Mouse (Mus musculus) kidney, postnatal 36 days (tissue): ENCODE measurements around the gene Gcn1l1.
"Not testable (repeated sequence)": the region's sequence is repeated elsewhere in the genome, so short reads cannot be mapped to it uniquely, and the experiment has no call there.

Source experiments
- DNase-seq, 2 experiments: peaks; one replicate each; pipeline ENCODE4 v3.0.0; 2021 to 2022; ENCODE audit warnings: mixed read lengths in 2 of 2

Gene Gcn1l1

GRCm38 (mm10) chr5:115564737-115565393 lies at the start of gene Gcn1l1:
TSS of gene Gcn1l1 (plus strand) at chr5:115565254.
- peak; percentile 77 to 91 for DNase-seq

DNA sequence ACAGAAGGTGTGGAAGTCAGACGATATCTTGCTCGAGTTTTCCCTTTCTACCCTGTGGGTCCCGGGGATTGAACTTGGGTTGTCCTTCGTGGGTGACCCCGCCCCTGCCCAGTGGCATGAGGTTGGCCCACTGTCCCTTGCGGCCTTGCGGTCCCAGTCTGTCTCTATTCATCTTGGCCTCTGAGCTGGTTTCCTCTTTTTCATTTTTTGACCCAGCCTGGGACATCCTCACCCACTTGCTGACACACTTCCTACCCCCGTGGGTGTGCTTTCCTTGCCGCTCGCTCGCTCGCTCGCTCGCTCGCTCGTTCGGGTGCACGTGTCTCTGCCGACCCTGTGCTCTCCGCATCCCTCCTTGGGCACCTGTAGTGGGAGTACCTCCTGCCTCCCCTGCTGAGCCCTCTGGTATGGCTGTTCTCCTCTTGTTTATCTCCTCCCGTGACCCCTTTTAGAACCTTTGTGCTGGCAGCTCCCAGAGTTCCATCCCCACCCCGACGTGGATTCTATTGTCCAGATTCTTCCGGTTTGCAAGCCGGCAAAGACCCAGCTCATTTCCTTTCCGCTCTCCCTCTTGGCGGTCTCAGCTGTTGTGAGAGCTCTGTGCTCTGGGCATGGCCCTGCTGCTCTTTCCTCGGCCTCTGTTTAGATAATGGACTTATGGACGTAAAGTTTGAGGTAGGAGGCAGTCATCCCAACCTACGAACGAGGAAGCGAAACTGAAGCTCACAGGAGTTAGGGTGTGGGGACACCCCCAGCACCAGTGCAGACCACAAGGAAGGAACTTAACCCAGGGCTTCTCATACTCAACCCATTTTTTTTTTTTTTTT lies 48.8 kb upstream of the Gcn1l1 start:
- peak in 1 of 2 experiments; percentile 73 for DNase-seq

- DNase-seq: no peak
Measured at GRCm38 (mm10) chr5:115516908-115517307, 48.1 kb upstream of the Gcn1l1 start.

DNA sequence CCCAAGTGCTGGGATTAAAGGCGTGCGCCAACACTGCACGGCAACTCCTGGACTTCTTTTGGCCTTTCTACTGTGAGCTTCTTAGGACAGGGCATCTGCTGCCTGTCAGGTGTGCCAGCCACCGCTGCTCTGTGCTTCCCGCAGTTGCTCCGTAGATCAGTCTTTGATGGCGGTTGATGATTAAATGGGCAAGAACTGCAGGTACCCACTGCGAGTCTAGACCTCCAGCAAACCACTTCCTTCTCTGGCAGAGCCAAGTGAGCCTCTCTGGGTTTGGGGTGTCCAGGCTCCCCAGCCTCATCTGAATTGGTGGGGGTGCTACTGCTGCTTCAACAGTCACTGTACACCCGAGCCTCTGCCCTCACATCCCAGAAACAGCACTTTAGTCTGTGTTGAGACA lies 47.6 kb upstream of the Gcn1l1 start:
- DNase-seq: peak in 1 of 2 experiments; percentile 42

- not testable (repeated sequence) for DNase-seq
Measured at GRCm38 (mm10) chr5:115518214-115518613, 46.8 kb upstream of the Gcn1l1 start.

GRCm38 (mm10) chr5:115520325-115520869 lies 44.7 kb upstream of the Gcn1l1 start:
- DNase-seq: peak; percentile 71 to 85

DNA sequence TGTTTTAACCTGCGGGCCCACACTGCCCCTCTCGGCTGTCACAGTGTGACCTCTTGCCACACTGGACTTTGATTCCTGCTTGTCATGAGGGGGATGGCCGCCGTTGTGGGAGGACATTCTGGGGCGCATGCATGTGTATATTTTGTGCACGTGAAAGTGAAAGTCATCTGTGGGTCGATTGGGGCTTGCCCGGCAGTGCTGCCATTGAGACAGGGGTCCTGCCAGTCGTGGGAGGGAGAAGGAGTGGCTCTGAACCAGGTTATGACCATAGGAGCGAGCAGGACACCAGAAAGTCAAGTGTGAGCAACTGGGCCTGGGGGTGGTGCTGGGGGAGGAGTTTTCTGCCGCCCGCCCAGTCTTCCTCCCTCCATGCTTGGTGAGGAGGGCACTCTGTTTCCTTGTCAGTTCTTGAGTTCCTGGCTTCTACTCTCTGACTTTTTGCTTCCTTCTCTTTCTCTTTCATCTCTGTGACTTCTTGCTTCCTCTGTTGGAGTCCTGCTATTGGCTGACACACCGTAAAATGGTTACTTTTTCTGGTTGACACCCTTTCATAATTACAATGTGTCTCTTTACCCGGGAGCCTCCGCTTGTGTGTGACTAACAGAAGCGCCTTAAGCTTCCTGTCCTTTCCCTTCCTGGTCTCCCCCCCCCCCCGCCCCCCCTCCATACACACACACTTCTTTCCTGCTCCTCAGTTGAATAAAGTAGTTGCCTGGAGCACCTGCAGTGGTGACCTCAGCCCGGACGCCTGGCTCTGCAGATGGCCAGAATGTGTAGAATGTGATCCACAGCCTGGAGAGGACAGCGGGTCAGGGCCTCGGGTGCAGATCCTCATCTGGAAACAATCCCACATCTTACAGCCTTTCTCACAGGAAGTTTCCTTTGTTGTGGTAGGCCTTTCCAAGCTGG lies 43.2 kb upstream of the Gcn1l1 start:
- DNase-seq: peak; percentile 82 to 84

DNA sequence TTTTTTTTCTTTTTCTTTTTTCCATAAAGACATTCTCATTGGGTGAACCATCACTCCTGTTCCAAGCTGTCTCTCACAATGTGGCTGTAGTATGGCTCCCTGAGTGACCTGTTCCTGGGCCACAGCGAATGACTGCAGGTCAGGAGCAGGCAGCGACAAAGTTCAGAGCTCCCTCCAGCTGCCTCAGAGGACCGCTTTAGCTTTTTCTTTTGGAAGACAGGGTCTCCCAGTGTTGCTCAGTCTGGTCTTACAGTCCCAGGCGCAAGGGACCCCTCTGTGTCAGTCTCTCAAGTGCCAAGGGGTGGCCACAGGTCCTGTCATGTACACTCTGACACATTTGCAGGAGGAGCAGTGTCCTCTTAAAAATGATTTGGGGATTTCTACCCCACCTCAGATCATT lies 42.5 kb upstream of the Gcn1l1 start:
- DNase-seq: no peak

- DNase-seq: peak; percentile 64 to 81
Measured at GRCm38 (mm10) chr5:115522981-115523499, 42.0 kb upstream of the Gcn1l1 start.

DNA sequence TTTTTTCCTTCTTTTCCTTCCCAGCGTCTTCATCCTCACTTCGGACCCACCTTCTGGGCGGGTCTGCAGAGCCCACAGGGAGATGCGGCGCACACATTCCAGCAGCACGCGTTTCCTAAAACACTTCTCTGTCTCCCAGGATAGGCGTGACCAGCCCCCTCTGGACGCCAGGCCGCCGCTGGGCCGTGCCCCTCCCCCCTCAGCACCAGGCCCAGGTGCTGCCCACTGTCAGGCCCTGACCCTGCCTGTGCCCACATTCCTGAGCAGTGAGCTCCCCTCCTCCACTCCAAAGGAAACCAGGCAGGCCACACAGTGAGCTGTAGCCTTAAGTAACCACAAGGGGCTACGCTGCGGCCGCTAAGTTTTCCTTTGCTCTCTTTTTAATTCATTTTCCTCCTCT lies 41.1 kb upstream of the Gcn1l1 start:
- peak; percentile 81 to 82 for DNase-seq

- no peak for DNase-seq
Measured at GRCm38 (mm10) chr5:115524471-115524870, 40.6 kb upstream of the Gcn1l1 start.

- DNase-seq: peak in 1 of 2 experiments; percentile 30
Measured at GRCm38 (mm10) chr5:115525416-115525815, 39.6 kb upstream of the Gcn1l1 start.

- DNase-seq: peak; percentile 64 to 65
Measured at GRCm38 (mm10) chr5:115525943-115526342, 39.1 kb upstream of the Gcn1l1 start.

- DNase-seq: no peak
Measured at GRCm38 (mm10) chr5:115526456-115527202, 38.4 kb upstream of the Gcn1l1 start.

DNA sequence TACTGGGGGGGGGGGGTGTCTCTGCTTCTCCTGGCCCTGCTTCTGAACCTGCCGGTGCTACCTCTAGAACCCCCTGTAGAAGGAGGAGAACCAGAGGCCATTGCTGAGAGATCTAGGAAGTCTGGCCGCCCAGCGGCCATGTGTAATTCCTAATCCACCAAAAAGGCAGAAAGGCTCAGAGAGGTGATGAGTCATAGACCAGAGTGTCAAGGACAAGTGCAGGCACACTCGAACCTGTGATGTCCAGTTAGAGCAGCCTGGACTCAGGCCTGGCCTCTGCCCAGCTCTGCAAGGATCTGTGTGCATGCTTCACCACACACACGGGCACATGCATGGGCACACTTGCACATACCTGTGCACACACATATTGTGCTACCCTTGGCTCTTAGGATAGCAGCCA lies 36.9 kb upstream of the Gcn1l1 start:
- no peak for DNase-seq

GRCm38 (mm10) chr5:115529364-115529741 lies 35.7 kb upstream of the Gcn1l1 start:
- DNase-seq: no peak

GRCm38 (mm10) chr5:115529742-115530446 lies 35.2 kb upstream of the Gcn1l1 start:
- peak in 1 of 2 experiments; percentile 72 for DNase-seq

DNA sequence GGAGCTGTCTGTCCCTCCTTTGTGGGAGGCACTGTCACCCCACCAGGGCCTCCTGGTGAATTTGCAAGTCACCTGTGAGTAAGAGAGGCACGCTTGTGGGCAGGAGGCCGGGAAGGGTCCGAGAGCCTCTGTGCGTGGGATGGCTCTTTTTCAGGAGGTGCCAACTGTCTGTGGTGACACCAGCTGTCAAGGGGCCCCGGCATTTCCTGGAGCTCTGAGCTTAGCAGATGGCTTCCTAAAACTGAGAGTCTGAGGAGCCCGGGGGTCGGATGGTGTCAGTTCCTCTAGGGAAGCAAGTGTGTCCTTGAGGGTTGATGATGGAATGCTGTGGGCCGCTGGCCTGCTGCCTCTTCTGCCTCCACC lies 34.6 kb upstream of the Gcn1l1 start:
- peak; percentile 58 to 69 for DNase-seq

- DNase-seq: peak; percentile 81 to 89
Measured at GRCm38 (mm10) chr5:115531671-115532270, 33.3 kb upstream of the Gcn1l1 start.

DNA sequence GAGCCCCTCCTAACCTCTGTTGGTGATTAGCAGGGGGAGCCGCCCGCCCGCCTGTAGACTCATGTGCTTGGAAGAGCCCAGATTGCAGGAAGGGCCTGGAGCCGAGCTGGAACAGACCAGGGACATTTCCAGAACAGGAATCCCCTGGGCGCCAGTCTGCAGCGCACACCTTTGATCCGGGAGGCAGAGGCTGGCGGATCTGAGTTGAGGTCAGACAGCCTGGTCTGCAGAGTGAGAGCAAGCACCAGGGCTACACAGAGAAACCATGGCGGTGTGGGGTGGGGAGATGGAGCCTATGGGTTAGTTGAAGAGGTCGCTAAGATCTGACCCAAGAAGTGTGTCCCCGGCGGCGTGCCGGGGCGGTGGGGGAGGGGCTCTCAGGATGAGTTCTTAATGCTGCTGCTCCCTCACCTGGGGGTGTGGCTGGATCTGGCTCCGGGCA lies 30.7 kb upstream of the Gcn1l1 start:
- peak; percentile 71 to 86 for DNase-seq

GRCm38 (mm10) chr5:115534856-115535255 lies 30.2 kb upstream of the Gcn1l1 start:
- DNase-seq: peak; percentile 58 to 71
